Mouse (Mus musculus) urinary bladder, postnatal 36 days (tissue): ENCODE measurements around the gene Cep83.
A peak's percentile ranks its signal among the peaks of the same experiment; 100 is the strongest.

Experiments
- DNase-seq, 2 experiments: peaks; one replicate each; pipeline ENCODE4 v3.0.0; 2022; ENCODE audit warnings: low spot score in 2 of 2, mixed read lengths in 1 of 2

Cep83 gene

GRCm38 (mm10) chr10:94827325-94827724 lies 138.9 kb downstream of the Cep83 start:
- no peak for DNase-seq

GRCm38 (mm10) chr10:94827890-94828733 lies 139.7 kb downstream of the Cep83 start:
- DNase-seq = no peak

GRCm38 (mm10) chr10:94828734-94829230 lies 140.3 kb downstream of the Cep83 start:
- DNase-seq = no peak

GRCm38 (mm10) chr10:94829407-94829806 lies 141.0 kb downstream of the Cep83 start:
- DNase-seq = peak; percentile 37 to 71

GRCm38 (mm10) chr10:94835874-94836273 lies 147.4 kb downstream of the Cep83 start:
- DNase-seq = no peak
